Mouse (Mus musculus): ENCODE measurements at regions not wholly inside any gene's neighbourhood (a gene's known extent, or its start where the extent isn't known, plus 50 kb on each side); places are given as distances from the start of the nearest gene placed in this dataset.
"Not testable (repeated sequence)": the region's sequence is repeated elsewhere in the genome, so short reads cannot be mapped to it uniquely, and the experiment has no call there.

DNA sequence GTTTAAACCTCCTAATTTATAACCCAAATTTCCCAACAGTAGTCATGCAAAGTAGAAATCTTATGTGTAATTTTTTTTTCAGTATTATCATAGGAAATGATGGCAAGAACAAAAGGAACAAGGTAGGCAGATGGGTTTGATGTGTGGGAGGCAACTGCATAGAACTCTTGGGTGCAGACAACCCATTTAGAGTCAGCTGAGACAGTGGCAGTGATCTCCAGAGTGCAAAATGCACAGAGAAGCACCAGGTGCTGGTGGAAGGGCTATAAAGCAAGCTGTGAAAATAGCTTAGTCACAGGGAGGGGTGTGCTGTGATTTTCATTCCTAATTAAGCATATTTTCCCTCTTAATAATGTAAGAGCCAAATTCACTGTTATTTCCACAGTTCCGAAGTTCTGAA, 130.5 kb downstream of the Car2 start:
- no peak for DNase-seq (ENCODE audit: low spot score in 2 of 2)

DNA sequence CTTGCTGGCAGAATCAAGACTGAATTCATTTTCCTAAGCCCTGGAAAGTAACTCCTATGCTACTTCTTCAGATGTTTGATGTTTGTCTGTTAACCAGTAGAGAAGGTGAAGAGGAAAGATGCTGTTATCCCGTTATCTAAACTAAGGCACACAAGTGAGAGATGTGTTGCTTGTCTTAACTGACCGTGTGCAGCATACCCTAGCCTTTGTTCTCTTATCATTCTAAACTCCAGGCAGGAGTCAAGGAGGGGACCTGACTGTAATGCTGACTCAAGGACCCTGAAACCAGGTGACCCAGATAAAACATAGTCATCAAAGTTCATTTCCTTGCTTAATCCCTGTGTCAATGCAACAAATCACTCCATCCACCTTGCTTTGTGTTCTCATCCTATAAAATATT, 136.7 kb downstream of the Car2 start:
- no peak for DNase-seq (ENCODE audit: low spot score in 2 of 2)

DNA sequence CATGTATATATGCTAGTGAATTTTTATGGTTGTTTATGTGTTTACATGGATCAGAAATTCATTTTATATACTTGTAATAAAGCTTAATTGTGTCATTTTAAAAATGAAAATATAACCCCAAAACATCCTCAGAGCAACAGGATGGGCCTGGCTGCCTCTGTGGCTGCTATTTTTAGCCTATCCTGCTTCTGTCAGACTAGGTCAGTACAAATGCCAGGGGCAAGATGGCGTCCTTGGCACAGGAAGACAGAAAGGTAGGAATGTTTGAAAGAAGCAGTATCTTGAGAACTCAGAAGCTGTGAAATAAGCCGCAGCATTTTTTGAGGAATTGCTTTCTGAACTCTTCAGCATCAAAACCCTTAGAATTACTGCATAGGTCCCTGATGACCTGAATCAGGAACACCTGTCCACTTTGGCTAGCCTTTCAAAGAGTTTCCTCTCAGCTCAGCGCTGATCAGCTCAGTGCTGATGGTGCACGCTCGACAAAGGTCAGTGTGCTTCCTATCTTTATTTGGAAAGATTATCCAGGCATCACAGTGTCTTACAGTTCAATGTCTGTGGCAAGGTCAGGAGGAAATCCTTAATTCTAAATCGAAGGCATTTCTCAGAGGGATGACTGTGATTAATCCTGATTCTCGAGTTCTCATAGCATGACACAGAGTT, 154.9 kb downstream of the Car2 start:
- no peak for DNase-seq (ENCODE audit: low spot score in 2 of 2)

- DNase-seq (ENCODE audit: low spot score in 2 of 2) = no peak
Observed at GRCm38 (mm10) chr3:15053968-15054367, 167.9 kb downstream of the Car2 start.

GRCm38 (mm10) chr3:15055516-15056256, 169.6 kb downstream of the Car2 start:
- DNase-seq (ENCODE audit: low spot score in 2 of 2) = not testable (repeated sequence)

DNA sequence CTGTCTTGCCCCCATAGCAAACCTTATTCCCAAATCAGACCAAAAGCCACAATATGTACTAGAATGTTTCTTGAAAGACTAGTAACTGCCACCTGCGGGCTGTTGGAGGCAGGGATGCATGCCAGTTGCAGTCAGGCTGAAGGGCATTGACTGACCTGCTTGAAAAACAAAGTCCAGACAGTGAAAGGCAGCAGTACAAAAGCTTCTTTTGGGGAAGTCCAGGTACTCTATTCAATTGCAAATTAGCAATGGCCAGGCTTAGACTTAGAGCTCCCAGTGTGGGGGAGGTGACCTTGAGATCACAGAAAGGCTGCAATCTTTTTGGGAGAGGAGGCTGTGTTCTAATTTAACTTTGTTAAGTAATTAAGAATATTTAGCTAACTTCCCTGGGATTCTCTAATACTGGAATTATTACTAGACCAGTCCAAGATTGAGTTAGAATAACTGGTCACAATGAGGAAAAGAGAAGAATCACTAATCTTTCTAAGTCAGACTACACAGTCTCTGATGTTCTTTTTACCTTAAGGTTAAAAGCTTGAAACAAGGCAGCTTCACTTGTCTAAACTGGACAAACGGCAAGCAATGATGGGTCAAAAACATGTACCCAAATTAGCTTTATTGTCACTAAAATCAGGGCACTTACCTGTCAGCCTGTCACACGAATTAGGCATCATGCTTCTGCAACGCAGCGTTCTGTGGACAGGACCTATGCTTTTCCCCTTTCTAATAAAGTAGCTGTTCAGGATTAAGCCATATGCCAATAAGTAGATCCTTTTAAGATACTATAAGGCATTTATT, 170.9 kb downstream of the Car2 start:
- not testable (repeated sequence) for DNase-seq (ENCODE audit: low spot score in 2 of 2)

- no peak for DNase-seq (ENCODE audit: low spot score in 2 of 2)
Observed at GRCm38 (mm10) chr3:15065681-15066080, 179.6 kb downstream of the Car2 start.

GRCm38 (mm10) chr3:15068256-15068655, 182.2 kb downstream of the Car2 start:
- DNase-seq (ENCODE audit: low spot score in 2 of 2) = no peak

- peak in 1 of 2 experiments; percentile 4 for DNase-seq (ENCODE audit: low spot score in 2 of 2)
Observed at GRCm38 (mm10) chr3:15071030-15071883, 185.2 kb downstream of the Car2 start.

DNA sequence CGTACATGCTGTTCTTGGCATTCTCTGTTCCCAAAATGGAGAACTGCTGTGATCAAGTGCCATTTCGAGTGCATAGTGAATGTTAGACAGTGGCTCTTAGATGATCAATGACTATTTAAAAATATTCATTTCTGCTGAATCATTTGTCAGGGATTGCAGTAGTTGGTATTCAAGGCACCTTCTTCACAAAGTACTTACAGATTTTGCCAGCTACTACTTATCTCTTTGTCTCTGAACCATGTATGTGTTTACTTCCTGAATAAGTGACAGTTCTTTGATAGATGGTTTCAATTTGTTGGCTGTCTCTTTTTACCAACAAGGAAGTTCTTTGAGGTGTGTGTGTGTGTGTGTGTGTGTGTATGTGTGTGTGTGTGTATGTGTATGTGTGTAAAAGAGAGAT, 187.3 kb downstream of the Car2 start:
- no peak for DNase-seq (ENCODE audit: low spot score in 2 of 2)

DNA sequence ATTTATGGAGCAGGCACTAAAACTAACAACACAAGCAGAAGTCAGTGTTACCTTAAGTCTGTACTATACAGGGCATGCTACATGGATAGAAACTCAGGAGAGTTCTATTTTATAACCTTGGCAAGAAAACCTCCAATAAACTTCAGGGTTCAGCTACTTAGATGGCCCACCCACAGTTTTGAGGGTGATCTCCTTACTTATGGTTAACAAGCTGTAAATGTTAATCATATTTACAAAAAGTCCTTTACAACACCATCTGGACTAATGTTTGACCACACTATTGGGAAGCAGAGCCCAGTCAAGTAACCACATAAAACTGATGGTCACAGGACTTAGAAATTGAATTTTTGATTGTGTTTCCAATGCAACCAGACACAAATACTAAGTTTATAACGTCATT, 187.8 kb downstream of the Car2 start:
- no peak for DNase-seq (ENCODE audit: low spot score in 2 of 2)

DNA sequence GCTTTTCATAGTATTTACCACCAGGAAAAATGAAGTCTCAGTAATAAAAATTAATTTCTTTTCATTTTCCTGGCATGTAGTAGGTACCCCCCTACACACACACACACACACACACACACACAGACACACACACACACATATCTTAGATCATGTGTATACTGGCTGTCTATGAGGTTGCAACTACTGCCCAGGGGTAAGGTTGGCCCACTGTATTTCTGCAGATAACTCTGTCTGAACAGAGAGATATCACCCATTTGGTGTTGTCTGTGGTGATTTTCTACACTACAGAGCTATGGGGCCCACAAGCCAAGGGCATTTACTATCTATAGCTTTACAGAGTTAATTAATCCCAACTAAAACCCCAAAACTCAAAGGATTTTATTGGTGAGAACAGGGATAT, 188.9 kb downstream of the Car2 start:
- no peak for DNase-seq (ENCODE audit: low spot score in 2 of 2)

DNA sequence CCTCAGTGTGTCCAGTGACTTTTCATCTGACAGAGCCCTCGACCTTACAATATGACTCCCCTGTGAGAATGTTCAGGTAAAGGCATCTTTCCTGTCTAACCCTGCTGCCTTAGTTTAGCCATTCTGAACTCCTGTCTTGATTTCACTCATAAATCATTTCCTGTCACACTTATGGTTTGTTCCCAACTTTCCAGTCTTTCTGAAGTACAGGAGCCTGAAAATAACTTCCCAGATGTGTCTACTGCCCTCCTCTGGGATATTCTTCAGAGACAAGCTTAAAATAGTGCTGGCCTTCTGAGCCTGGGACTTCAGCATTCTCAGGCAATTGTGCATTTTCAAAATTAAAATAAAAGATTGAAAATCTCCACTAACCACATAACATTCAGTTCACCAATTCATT, 204.1 kb downstream of the Car2 start:
- no peak for DNase-seq (ENCODE audit: low spot score in 2 of 2)

DNA sequence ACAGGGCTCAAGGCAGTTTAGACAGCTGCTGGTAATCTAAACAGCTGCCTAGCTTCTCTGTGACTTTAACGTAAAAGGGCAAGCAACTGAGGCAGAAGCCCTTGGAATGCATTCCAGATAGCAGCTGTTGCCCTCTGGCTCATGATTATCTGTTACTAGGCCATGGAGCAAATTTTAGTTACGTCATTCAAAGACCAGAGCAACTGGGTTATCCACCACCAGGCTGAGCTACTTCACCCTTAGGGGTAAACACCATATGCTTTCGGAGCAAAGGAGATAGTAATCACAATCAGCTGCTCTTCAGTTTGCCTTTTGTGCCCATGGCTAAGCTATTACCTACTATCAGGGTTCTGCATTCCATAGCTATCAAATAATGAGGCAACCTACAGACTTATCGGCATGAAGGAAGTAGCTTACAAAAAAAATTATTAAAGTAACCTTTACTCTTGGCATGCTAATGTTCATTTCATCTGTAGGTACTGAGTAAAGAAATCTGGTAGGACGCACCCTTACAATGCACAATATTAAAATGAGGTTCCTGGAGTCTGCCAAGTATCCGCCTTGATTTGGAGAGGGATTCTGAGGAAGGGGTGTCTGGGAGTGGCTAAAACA, 212.2 kb downstream of the Car2 start:
- DNase-seq (ENCODE audit: low spot score in 2 of 2) = no peak

GRCm38 (mm10) chr3:15098981-15099380, 212.9 kb downstream of the Car2 start:
- no peak for DNase-seq (ENCODE audit: low spot score in 2 of 2)

DNA sequence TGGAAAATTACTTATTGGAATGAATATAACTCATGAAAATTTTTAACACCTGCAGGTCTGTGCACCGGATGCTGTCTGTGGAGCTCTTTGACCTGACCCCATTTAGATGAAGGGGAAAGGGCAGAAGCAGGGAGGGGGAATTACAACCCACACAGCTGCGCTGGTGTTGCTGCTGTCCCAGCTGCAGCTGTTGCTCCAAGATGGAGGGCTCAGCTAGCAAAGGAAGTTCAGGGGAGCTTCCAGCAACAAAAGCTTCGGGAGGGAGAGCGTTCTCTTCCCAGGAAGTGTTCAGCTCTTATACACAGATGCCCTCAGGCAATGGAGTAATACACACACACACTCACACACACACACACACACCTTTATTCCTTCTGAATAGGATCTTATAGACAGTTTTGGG, 219.6 kb downstream of the Car2 start:
- no peak for DNase-seq (ENCODE audit: low spot score in 2 of 2)

GRCm38 (mm10) chr3:15106281-15106680, 220.2 kb downstream of the Car2 start:
- DNase-seq (ENCODE audit: low spot score in 2 of 2) = no peak

DNA sequence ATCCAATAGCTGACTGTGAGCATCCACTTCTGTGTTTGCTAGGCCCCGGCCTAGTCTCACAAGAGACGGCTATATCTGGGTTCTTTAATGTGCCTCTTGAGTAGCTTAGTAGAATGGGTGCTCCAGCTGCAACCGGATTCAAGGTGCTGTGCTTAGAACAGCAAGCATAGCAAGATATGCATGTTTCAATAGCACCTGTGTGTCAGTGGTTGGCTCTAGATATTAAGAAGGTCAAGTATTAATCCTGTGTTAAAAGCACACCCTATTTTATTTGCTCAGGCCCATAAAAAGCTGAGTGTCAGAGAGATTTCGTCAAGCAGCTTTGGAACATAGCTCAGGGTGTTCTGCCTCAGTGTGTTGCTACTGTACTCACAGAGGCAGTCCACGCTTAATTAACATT, 221.2 kb downstream of the Car2 start:
- no peak for DNase-seq (ENCODE audit: low spot score in 2 of 2)

DNA sequence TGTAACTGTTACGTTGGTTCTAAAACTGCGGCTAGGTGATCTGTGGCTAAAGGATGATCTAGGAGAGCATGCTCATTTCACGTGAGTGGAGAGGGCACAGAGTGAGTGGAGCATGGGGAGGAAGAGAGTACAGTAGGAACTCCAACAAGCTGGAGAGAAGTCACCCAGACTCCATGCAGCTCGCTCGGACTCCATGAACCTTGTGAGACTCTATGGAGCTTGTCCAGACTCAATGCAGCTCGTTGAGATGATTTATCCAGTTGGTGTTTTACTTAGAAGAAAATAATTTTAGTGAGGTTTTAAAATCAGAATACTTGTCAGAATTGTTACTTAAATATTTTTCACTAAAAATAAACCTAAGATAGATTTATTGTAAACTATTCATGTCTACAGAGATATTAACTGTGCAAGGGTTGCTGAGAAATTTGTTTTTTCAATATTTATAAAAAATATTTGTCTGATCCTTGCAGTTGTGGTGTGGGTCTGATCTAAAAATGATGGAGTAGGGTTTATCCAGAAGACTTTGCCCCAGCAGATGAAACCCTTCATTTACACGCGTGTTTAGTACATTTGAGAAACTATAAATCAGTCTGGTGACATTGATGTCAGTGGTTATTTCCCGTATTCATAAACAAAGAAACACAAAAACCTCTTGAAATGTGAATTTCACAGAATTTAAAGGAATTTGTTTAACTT, 222.3 kb downstream of the Car2 start:
- no peak for DNase-seq (ENCODE audit: low spot score in 2 of 2)

DNA sequence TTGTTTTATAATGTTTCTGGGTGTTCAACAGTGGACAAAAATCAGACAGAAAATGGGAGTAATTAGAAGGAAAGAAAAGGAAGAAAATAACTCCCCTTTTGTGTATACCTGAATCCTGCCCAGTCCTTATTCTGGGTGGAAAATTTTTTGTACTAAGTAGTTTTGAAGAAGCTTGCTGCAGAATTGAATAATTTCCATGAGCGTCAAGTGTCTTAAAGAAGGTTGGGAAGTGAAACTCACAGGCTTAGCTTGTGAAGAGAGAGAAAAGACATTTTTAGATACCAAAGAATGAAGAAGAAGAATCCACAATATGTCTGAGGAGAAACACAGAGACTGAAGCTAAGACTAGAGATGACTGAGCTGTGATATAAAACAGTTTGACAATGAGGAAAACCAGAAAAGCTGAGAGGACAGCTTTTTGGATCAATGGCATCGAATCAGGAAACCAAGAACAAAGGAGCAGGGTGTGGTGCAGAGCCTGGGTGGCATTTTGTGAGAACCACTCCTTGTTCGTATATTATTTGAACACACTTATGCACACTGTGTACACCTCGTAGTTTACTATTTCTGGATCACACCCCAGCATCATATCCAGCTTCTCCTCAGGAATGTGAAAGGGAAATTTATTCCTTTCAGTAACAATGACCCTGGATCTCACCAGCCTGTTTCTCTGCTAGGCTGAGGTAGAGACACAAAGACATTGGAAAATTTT, 221.9 kb downstream of the Gm9733 start:
- no peak for DNase-seq (ENCODE audit: low spot score in 2 of 2)
